ENCODE assay signal across 10 mouse cellular contexts in genomic region chr3:51963891-51964593, GRCm38 (mm10).
DNase-seq lines count a peak whose midpoint lies in the region; ATAC-seq lines count a peak whose summit lies in the region.
"Had no signal": no experiment of that assay in that cellular context is flagged by ENCODE, and none has a peak within 500 bp of the region (broad histone marks: within the 10 kb centered on the region; RNA-seq: fewer than 3 reads in every experiment).

No protein-coding gene starts in this region.

- H3K9me3 ChIP-seq in midbrain, embryonic 12.5 days, result no peaks in the 10 kb centered on the region
- H3K9me3 ChIP-seq: lung, embryonic 15.5 days had no signal

- H3K4me1 ChIP-seq in midbrain, embryonic 12.5 days, result peaks cover 36% of the 10 kb centered on the region

- ATAC-seq in midbrain, embryonic 12.5 days (ENCODE audit: low FRiP score, low read depth), result peak; percentile 87

- no peak overlapping the region for H3K4me3 ChIP-seq in midbrain, embryonic 12.5 days
- H3K4me3 ChIP-seq: lung, embryonic 15.5 days had no signal

- H3K9ac ChIP-seq in midbrain, embryonic 12.5 days (replicated peaks), result peak overlapping the region; percentile 25
- H3K9ac ChIP-seq: lung, embryonic 15.5 days had no signal

- no peaks in the 10 kb centered on the region for H3K36me3 ChIP-seq in midbrain, embryonic 12.5 days
- H3K36me3 ChIP-seq: lung, embryonic 15.5 days had no signal

- peak overlapping the region; percentile 80 for H3K27ac ChIP-seq in midbrain, embryonic 12.5 days (replicated peaks)

- DNase-seq in thymus, postnatal 4 days, result peak; percentile 29
- DNase-seq in thymus, postnatal 10 days (ENCODE audit: low spot score in 2 of 2), result no peak
- DNase-seq in heart, postnatal 4 days, result peak; percentile 20
- DNase-seq in layer of hippocampus, adult 9-11 months, result no peak
- no peak for DNase-seq in right cerebral cortex, postnatal 14 days
- DNase-seq in layer of hippocampus, postnatal 25 days (ENCODE audit: extremely low spot score in 1 of 2, low spot score in 1 of 2), result no peak
- DNase-seq: cerebellum, postnatal 36 days; kidney, adult 2 months had no signal

- H3K4me2 ChIP-seq in midbrain, embryonic 12.5 days (replicated peaks), result peak overlapping the region; percentile 26
- H3K4me2 ChIP-seq: lung, embryonic 15.5 days had no signal

- WGBS in midbrain, embryonic 12.5 days, result 12% methylated on average over 4 of the region's 4 CpGs

- H3K27me3 ChIP-seq in midbrain, embryonic 12.5 days, result no peaks in the 10 kb centered on the region
- H3K27me3 ChIP-seq: lung, embryonic 15.5 days had no signal

Comparison
In these comparisons a context has a peak if more than half of its experiments do, and no peak if none do; other contexts are left out.
1. DNase-seq: peak in thymus, postnatal 4 days (single experiment) and heart, postnatal 4 days (single experiment); none in thymus, postnatal 10 days (0 of 2), layer of hippocampus, adult 9-11 months (single experiment), right cerebral cortex, postnatal 14 days (single experiment) and layer of hippocampus, postnatal 25 days (0 of 2).